Mouse (Mus musculus) spleen, adult 10 weeks (tissue): Measurements from ENCODE around the gene Plxdc1. TPM values are rescaled to one million over a fixed set of nuclear protein-coding genes. Genes with fewer than 3 reads are reported as not detected.

ENCODE experiments used
- polyA plus RNA-seq: library from polyadenylated mRNA; stranded (reverse); fragments of 350-450 nt; fragmentation: Illumina TruSeq; extraction: RNeasy Lipid Tissue Mini Kit (QIAGEN cat#74804); gene quantifications from one replicate; pipeline ENCODE4 v1.2.3, GENCODE M21; 2015; ENCODE audit warnings: low replicate concordance; ENCODE audit not compliant: insufficient read depth

Plxdc1 gene
- polyA plus RNA-seq, result 3.3 TPM

GRCm38 (mm10) chr11:97985727-97986677 lies at the start of gene Plxdc1:
Plxdc1 (minus strand) TSS chr11:97986444.

GRCm38 (mm10) chr11:98026570-98027296 lies 40.5 kb upstream of the Plxdc1 start, which contains the start of gene Rpl19:
Rpl19 (plus strand) TSS chr11:98026710.

GRCm38 (mm10) chr11:98022555-98023371 lies 36.5 kb upstream of the Plxdc1 start, which contains the start of gene Cacnb1:
Cacnb1 (minus strand) TSS chr11:98023034.

GRCm38 (mm10) chr11:97995564-97996288 lies 9.5 kb upstream of the Plxdc1 start, which contains the start of gene Arl5c:
Arl5c (minus strand) TSS chr11:97996181.

GRCm38 (mm10) chr11:97883918-97884600 lies 102.2 kb downstream of the Plxdc1 start, which contains the start of gene Fbxo47:
Fbxo47 (minus strand) TSS chr11:97884154.

Other genes with a start within 250 kb of the Plxdc1 start
- 44.5 TPM for gene Pip4k2b, start 241.7 kb downstream of the Plxdc1 start, polyA plus RNA-seq
- 19.0 TPM for gene Cwc25, start 219.9 kb downstream of the Plxdc1 start, polyA plus RNA-seq
- gene 1700001P01Rik, start 210.5 kb downstream of the Plxdc1 start, polyA plus RNA-seq, result not detected
- gene Rpl23, start 204.0 kb downstream of the Plxdc1 start, polyA plus RNA-seq, result 3,596 TPM
- 75.7 TPM for gene Lasp1, start 187.4 kb downstream of the Plxdc1 start, polyA plus RNA-seq
- gene B230217C12Rik, start 145.7 kb downstream of the Plxdc1 start, polyA plus RNA-seq, result 6.1 TPM
- gene Fbxo47, start 102.3 kb downstream of the Plxdc1 start, polyA plus RNA-seq, result 2.1 TPM
- 88.7 TPM for gene Arl5c, start 9.7 kb upstream of the Plxdc1 start, polyA plus RNA-seq
- gene Cacnb1, start 36.6 kb upstream of the Plxdc1 start, polyA plus RNA-seq, result 2.7 TPM
- 1,635 TPM for gene Rpl19, start 40.3 kb upstream of the Plxdc1 start, polyA plus RNA-seq
- gene Stac2, start 67.0 kb upstream of the Plxdc1 start, polyA plus RNA-seq, result 5.7 TPM
- gene Fbxl20, start 164.0 kb upstream of the Plxdc1 start, polyA plus RNA-seq, result 38.5 TPM
- 63.3 TPM for gene Med1, start 206.8 kb upstream of the Plxdc1 start, polyA plus RNA-seq
- 52.9 TPM for gene Cdk12, start 216.6 kb upstream of the Plxdc1 start, polyA plus RNA-seq